Mouse (Mus musculus): ENCODE measurements around the gene Cul1. TPM values are rescaled to one million over a fixed set of nuclear protein-coding genes. Genes with fewer than 3 reads are reported as not detected.

Cul1 gene
- polyA plus RNA-seq, 1 experiment from 2014 or later = 166 TPM

- H3K9me3 ChIP-seq (ENCODE audit: control insufficient read depth, low read length) = no peaks in the 10 kb centered on the region
- H3K4me1 ChIP-seq (ENCODE audit: control insufficient read depth, insufficient read depth, low read length) = no peaks in the 10 kb centered on the region
- H3K9ac ChIP-seq (ENCODE audit: low read length) = no peak overlapping the region
- no peak overlapping the region for H3K4me2 ChIP-seq (ENCODE audit: low read depth, severe bottlenecking)
- ATAC-seq (ENCODE audit: insufficient number of reproducible peaks, low FRiP score, low TSS enrichment, low read depth) = no peak
- no peaks in the 10 kb centered on the region for H3K27me3 ChIP-seq (ENCODE audit: control insufficient read depth, insufficient read depth, low read length)
- no peak overlapping the region for H3K27ac ChIP-seq (replicated peaks; ENCODE audit: low read depth, low read length)
- H3K36me3 ChIP-seq (ENCODE audit: control insufficient read depth, insufficient read depth, low read length) = no peaks in the 10 kb centered on the region; the same call in 1 of the 2 replicates
- H3K4me3 ChIP-seq (ENCODE audit: low read depth, low read length) = no peak overlapping the region
- DNase-seq (ENCODE audit: low spot score) = no peak
These were observed 107.2 kb downstream of the Cul1 start for GRCm38 (mm10) chr6:47560407-47560806.

DNA sequence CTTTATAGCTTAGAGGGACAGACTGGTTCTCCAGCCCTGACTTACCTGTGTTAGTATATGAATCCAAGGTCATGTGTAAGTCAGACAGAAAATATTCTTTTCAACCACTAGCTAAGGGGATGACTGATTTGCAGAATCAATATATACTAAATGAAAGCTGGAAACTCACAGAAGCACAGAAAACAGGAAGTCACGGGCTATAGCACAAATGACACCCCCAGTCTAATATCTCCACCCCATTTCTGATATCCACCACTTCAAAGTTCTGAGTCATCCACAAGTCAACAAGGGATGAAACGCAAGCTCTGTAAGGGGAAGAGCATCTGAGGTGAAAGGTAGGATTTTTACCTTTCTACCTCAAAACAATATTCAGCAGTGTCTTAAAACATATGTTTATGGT, 107.6 kb downstream of the Cul1 start:
- no peak for DNase-seq (ENCODE audit: low spot score)
- Histone ChIP-seq H3K4me3 (ENCODE audit: low read depth, low read length) (no peak overlapping the region), H3K27ac (replicated peaks; ENCODE audit: low read depth, low read length) (no peak overlapping the region), H3K9ac (ENCODE audit: low read length) (no peak overlapping the region), H3K9me3 (ENCODE audit: control insufficient read depth, low read length) (no peaks in the 10 kb centered on the region), H3K4me1 (ENCODE audit: control insufficient read depth, insufficient read depth, low read length) (no peaks in the 10 kb centered on the region), H3K4me2 (ENCODE audit: low read depth, severe bottlenecking) (no peak overlapping the region), H3K27me3 (ENCODE audit: control insufficient read depth, insufficient read depth, low read length) (no peaks in the 10 kb centered on the region), H3K36me3 (ENCODE audit: control insufficient read depth, insufficient read depth, low read length) (no peaks in the 10 kb centered on the region; the same call in 1 of the 2 replicates)
- no peak for ATAC-seq (ENCODE audit: insufficient number of reproducible peaks, low FRiP score, low TSS enrichment, low read depth)
- WGBS = 88% methylated on average over 2 of the region's 2 CpGs

DNA sequence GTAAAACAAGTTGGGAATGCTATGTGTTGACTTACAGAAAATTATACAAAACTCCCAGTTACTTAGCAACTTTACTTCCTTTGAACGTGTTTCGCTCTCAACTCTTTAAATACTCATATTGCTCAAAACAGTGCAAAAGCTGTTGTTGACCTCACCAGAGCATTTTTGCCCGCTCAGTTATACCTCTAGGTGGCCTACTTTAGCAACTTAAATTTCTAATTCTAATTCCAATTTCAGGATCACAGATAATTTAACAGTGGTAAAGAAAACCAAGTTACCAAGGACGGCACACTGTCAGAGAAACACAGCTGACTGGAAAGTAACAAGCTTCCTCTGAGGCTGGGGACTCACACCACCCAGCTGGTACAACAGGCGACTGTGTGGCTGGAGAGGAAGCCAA, 108.2 kb downstream of the Cul1 start:
- no peak overlapping the region for H3K9ac ChIP-seq (ENCODE audit: low read length)
- H3K4me2 ChIP-seq (ENCODE audit: low read depth, severe bottlenecking) = no peak overlapping the region
- ATAC-seq (ENCODE audit: insufficient number of reproducible peaks, low FRiP score, low TSS enrichment, low read depth) (no peak), DNase-seq (ENCODE audit: low spot score) (no peak)
- H3K4me3 ChIP-seq (ENCODE audit: low read depth, low read length) = no peak overlapping the region
- no peaks in the 10 kb centered on the region for H3K9me3 ChIP-seq (ENCODE audit: control insufficient read depth, low read length)
- 92% methylated on average over 5 of the region's 5 CpGs for WGBS
- H3K4me1 ChIP-seq (ENCODE audit: control insufficient read depth, insufficient read depth, low read length) = no peaks in the 10 kb centered on the region
- H3K36me3 ChIP-seq (ENCODE audit: control insufficient read depth, insufficient read depth, low read length) = peaks cover under 1% of the 10 kb centered on the region; the same call in 1 of the 2 replicates
- H3K27me3 ChIP-seq (ENCODE audit: control insufficient read depth, insufficient read depth, low read length) = no peaks in the 10 kb centered on the region
- H3K27ac ChIP-seq (replicated peaks; ENCODE audit: low read depth, low read length) = no peak overlapping the region

DNA sequence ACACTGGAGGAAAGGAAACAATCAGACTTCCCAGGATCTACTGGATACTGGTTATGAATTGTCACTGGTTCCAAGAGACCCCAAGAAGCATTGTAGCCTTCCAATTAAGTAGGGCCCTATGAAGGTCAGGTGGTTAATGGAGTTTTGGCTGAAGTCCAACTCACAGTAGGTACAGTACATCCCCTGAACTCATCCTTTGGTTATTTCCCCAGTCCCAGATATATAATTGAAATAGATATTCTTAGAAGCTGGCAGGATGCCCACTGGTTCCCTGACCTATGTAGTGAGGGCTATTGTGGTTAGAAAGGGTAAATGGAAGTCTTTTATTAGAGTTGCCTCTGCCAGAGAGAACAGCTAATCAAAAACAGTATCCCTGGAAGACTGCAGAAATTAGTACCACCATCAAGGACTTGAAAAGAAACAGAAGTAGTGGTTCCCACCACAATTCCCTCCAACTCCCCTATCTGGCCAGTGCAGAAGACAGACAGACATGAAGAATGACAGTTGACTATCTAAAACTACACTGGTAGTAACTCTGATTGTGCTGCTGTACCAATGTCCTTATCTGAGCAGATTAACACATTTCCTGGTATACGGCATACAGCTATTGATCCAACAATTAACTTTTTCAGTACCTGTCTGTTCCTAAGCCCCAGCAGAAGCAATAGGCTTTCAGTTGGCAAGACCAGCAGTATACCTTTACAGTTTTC, 112.3 kb downstream of the Cul1 start:
- no peaks in the 10 kb centered on the region for H3K27me3 ChIP-seq (ENCODE audit: control insufficient read depth, insufficient read depth, low read length)
- H3K36me3 ChIP-seq (ENCODE audit: control insufficient read depth, insufficient read depth, low read length) = peaks cover 19% of the 10 kb centered on the region
- H3K27ac ChIP-seq (replicated peaks; ENCODE audit: low read depth, low read length) = no peak overlapping the region
- no peak overlapping the region for H3K9ac ChIP-seq (ENCODE audit: low read length)
- H3K9me3 ChIP-seq (ENCODE audit: control insufficient read depth, low read length) = no peaks in the 10 kb centered on the region
- ATAC-seq (ENCODE audit: insufficient number of reproducible peaks, low FRiP score, low TSS enrichment, low read depth) (no peak), DNase-seq (ENCODE audit: low spot score) (no peak)
- H3K4me3 ChIP-seq (ENCODE audit: low read depth, low read length) = no peak overlapping the region
- WGBS = 97% methylated on average over 1 of the region's 1 CpGs
- no peak overlapping the region for H3K4me2 ChIP-seq (ENCODE audit: low read depth, severe bottlenecking)
- H3K4me1 ChIP-seq (ENCODE audit: control insufficient read depth, insufficient read depth, low read length) = no peaks in the 10 kb centered on the region

GRCm38 (mm10) chr6:47572887-47573286, 119.7 kb downstream of the Cul1 start:
- H3K36me3 ChIP-seq (ENCODE audit: control insufficient read depth, insufficient read depth, low read length) = peaks cover 17% of the 10 kb centered on the region
- no peaks in the 10 kb centered on the region for H3K9me3 ChIP-seq (ENCODE audit: control insufficient read depth, low read length)
- ATAC-seq (ENCODE audit: insufficient number of reproducible peaks, low FRiP score, low TSS enrichment, low read depth) = no peak
- H3K4me3 ChIP-seq (ENCODE audit: low read depth, low read length) = no peak overlapping the region
- H3K9ac ChIP-seq (ENCODE audit: low read length) = no peak overlapping the region
- no peak for DNase-seq (ENCODE audit: low spot score)
- 97% methylated on average over 2 of the region's 2 CpGs for WGBS
- H3K27me3 ChIP-seq (ENCODE audit: control insufficient read depth, insufficient read depth, low read length) = no peaks in the 10 kb centered on the region
- H3K27ac ChIP-seq (replicated peaks; ENCODE audit: low read depth, low read length) = no peak overlapping the region
- no peak overlapping the region for H3K4me2 ChIP-seq (ENCODE audit: low read depth, severe bottlenecking)
- H3K4me1 ChIP-seq (ENCODE audit: control insufficient read depth, insufficient read depth, low read length) = no peaks in the 10 kb centered on the region

Other genes with a start within 250 kb of the Cul1 start
- 172 and 179 TPM in 2 replicates for gene Ezh2, start 141.9 kb downstream of the Cul1 start, polyA plus RNA-seq (2014; fragmentation: Nextera tagmentation; extraction: Ambion mirVana)

Measured in limb, embryonic 11.5 days (tissue).